Mouse (Mus musculus) G1E (cell line): ENCODE results near the gene Atp7a.

Experiments used
- CTCF ChIP-seq: IDR thresholded peaks from 2 replicates; pipeline ENCODE4 v1.5.1; 2012; ENCODE audit warnings: low read depth, low read length, inconsistent platforms, mixed read lengths
- GATA1 ChIP-seq: IDR thresholded peaks from 2 replicates; pipeline ENCODE4 v1.6.1; 2012; ENCODE audit warnings: borderline replicate concordance, low read length, inconsistent platforms, mixed read lengths
- POLR2AphosphoS5 ChIP-seq: IDR thresholded peaks from 2 replicates; pipeline ENCODE4 v1.6.1; 2012; ENCODE audit warnings: low read depth, low read length, inconsistent platforms; ENCODE audit not compliant: insufficient replicate concordance
- TAL1 ChIP-seq: conservative IDR thresholded peaks from 2 replicates; pipeline ENCODE4 v1.6.1; 2012; ENCODE audit warnings: low read depth, low read length, inconsistent platforms, mixed read lengths

- TF ChIP-seq GATA1 (no peak), CTCF (no peak), TAL1 (no peak), POLR2AphosphoS5 (no peak)
Measured at GRCm38 (mm10) chrX:106085564-106085963, 58.5 kb downstream of the Atp7a start.
